Mouse (Mus musculus) naive thymus-derived CD4-positive, alpha-beta T cell, adult 2 months (primary cell): ENCODE results near the gene Bcl3.

Experiments
- DNase-seq: peaks from one replicate; pipeline ENCODE4 v3.0.0-alpha.2; 2011; ENCODE audit warnings: low read depth

Gene Bcl3

DNA sequence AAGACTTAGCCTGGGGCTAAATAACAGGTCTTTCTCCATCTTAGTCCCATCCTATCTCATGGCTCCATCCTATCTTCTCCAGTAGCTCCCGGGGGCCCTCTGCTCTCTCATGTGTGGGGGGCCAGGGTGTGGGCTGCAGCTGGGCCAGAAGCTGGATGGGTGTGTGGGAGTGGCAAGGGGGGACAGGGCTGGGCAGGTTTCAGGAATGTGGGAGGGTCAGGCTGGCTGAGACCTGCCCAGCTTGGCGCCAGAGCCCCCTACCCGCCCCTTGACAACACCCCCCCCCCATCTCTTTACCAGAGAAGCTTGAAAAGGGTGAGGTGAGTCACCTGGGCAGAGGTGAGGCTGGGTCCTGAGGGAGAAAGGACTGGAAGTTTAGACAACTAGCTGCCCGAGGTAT, 53.6 kb downstream of the Bcl3 start:
- no peak for DNase-seq

GRCm38 (mm10) chr7:19768251-19768650, 54.3 kb downstream of the Bcl3 start:
- DNase-seq = no peak

DNA sequence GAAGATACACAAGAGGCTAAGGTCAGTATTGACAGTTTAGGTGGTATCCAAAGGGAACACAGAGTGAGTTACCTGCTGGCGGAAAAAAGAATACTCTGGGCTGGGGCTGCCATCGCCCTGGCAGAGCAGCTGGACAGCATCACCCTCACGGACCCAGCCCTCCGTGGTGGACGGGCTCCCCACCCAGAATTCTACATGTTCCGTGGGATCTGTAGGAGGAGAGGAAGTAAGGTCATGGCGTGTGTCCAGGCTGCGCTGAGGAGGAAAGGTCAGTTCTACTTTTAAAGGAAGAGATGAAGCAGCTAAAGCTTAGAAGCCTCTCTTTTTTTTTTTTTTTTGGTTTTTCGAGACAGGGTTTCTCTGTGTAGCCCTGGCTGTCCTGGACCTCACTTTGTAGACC, 58.0 kb downstream of the Bcl3 start:
- no peak for DNase-seq

DNA sequence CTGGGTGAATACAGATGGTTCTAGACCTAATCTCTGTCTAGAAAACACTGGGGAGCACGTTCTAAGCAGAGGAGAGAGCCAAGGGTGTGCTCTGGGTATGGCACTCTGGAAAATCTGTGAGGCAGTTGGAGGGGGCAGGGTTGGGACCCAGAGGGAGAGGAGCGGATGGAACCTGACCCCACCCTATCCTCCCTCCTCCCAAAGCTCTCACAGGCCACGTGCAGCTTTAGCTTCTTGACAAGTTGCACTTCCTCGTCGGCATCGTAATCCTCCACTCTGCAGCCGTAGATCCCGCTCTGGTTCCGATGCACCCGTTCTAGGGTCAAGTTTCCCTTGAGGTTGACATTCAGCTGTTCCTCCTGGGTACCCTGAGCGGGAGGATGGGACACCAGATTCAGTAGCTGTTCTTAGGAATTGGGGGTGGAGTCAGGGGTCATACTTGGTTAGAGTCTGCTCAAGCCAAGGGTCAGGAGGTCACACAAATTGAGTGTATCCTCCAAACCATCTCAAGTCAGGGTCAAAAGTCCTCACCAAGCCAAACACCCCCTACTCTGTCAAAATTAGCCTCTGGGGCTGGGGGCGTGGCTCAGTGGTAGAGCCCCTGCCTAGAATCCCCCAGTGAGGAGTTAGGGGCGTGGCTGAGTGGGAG, 58.6 kb downstream of the Bcl3 start:
- no peak for DNase-seq

DNA sequence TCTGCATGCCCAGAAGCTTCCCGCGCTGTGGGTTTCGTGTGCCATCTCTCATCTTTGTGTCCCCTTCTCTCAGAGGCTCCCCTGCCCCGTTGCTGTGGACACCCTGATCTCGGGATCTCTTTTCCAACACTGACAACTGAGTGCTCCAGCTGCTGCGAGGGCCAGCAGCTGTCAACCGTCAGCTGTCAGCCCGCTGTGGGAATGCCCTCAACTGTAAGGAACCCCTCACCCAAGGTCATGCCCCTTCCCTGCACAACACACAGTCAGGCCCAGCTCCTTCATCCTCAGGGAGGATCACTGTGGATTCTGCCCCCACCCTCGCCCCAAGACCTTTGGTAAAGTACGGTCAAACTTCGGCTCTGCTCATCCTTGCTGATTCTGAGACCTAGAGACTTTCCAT, 60.3 kb downstream of the Bcl3 start:
- no peak for DNase-seq

GRCm38 (mm10) chr7:19760021-19760420, 62.5 kb downstream of the Bcl3 start:
- no peak for DNase-seq

DNA sequence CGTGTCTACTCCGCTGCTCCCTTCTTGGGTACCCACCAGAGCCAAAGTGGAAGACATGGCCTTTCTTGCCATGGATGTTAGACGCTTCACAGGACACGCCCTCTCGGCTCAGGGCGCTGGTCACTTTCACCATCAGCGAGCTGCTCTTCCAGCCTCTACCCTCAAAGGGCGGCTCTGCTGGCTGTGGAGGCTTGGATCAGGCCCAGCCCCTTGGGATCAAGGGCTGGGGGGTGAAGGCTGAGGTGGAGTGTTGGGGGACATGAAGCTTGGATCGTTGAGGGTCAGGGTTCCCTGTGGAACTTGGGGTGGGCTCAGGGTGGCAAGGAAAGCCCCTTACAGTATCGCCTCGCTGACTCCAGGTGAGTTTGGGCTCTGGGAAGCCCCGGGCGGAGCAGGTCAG, 63.9 kb downstream of the Bcl3 start:
- DNase-seq = no peak
